Mouse (Mus musculus): ENCODE measurements around the gene Ebi3. TPM values are rescaled to one million over a fixed set of nuclear protein-coding genes. Genes with fewer than 3 reads are reported as not detected.
"Not testable (repeated sequence)": the region's sequence is repeated elsewhere in the genome, so short reads cannot be mapped to it uniquely, and the experiment has no call there.

Gene Ebi3
- 1 to 10 TPM in 1 of 2 experiments, under 1 TPM in 1; 0.78 to 1.6 TPM for total RNA-seq (2021)

GRCm38 (mm10) chr17:55952447-55953027, at the start of gene Ebi3:
Ebi3 (plus strand) TSS chr17:55952640.
- DNase-seq = no peak
- intact Hi-C loops (cut with DNase I) = no loop called here

- intact Hi-C loops (cut with DNase I) = no loop called here
- DNase-seq = no peak
Observed at GRCm38 (mm10) chr17:55903087-55903486, 49.4 kb upstream of the Ebi3 start.

GRCm38 (mm10) chr17:55903687-55904086, 48.8 kb upstream of the Ebi3 start:
- intact Hi-C loops (cut with DNase I) = no loop called here
- no peak for DNase-seq

GRCm38 (mm10) chr17:55904131-55904530, 48.3 kb upstream of the Ebi3 start:
- intact Hi-C loops (cut with DNase I) = no loop called here
- no peak for DNase-seq

GRCm38 (mm10) chr17:55906669-55907068, 45.8 kb upstream of the Ebi3 start:
- no peak for DNase-seq
- intact Hi-C loops (cut with DNase I) = no loop called here

GRCm38 (mm10) chr17:55931553-55932502, 20.6 kb upstream of the Ebi3 start:
- DNase-seq = peak; percentile 37
- intact Hi-C loops (cut with DNase I) = no loop called here

- DNase-seq = no peak
- intact Hi-C loops (cut with DNase I) = no loop called here
Observed at GRCm38 (mm10) chr17:55932635-55933034, 19.8 kb upstream of the Ebi3 start.

GRCm38 (mm10) chr17:55933191-55933590, 19.2 kb upstream of the Ebi3 start:
- no peak for DNase-seq
- intact Hi-C loops (cut with DNase I) = no loop called here

GRCm38 (mm10) chr17:55944387-55944865, 8.0 kb upstream of the Ebi3 start:
- DNase-seq = not testable (repeated sequence)
- intact Hi-C loops (cut with DNase I) = loop anchor here (5.0 kb wide), 1 partner anchor 242 kb away; no protein-coding TSS in a partner anchor

GRCm38 (mm10) chr17:55944866-55945682, 7.4 kb upstream of the Ebi3 start:
- DNase-seq = peak; percentile 90 to 91
- intact Hi-C loops (cut with DNase I) = loop anchor here (5.0 kb wide), 1 partner anchor 243 kb away; no protein-coding TSS in a partner anchor

- DNase-seq = no peak
- intact Hi-C loops (cut with DNase I) = loop anchor here (1.0 kb wide), 1 partner anchor 55 kb away; no protein-coding TSS in a partner anchor
Observed at GRCm38 (mm10) chr17:55945696-55946095, 6.7 kb upstream of the Ebi3 start.

- intact Hi-C loops (cut with DNase I) = no loop called here
- no peak for DNase-seq
Observed at GRCm38 (mm10) chr17:55948647-55949046, 3.8 kb upstream of the Ebi3 start.

- DNase-seq = no peak
- intact Hi-C loops (cut with DNase I) = no loop called here
Observed at GRCm38 (mm10) chr17:55949400-55949799, 3.0 kb upstream of the Ebi3 start, which contains the start of gene Zfp119b. Zfp119b (minus strand) TSS chr17:55949500.

GRCm38 (mm10) chr17:55950601-55951000, 1.8 kb upstream of the Ebi3 start:
- intact Hi-C loops (cut with DNase I) = no loop called here
- DNase-seq = no peak

- DNase-seq = no peak
- intact Hi-C loops (cut with DNase I) = no loop called here
Observed at GRCm38 (mm10) chr17:55952041-55952440, 399 bp upstream of the Ebi3 start.

GRCm38 (mm10) chr17:55953751-55954150, 1.3 kb downstream of the Ebi3 start:
- intact Hi-C loops (cut with DNase I) = no loop called here

GRCm38 (mm10) chr17:55954229-55954628, 1.8 kb downstream of the Ebi3 start:
- intact Hi-C loops (cut with DNase I) = no loop called here
- DNase-seq = no peak

More at GRCm38 (mm10) chr17:55953751-55954150, 1.3 kb downstream of the Ebi3 start:
- no peak for DNase-seq

- peak in 1 of 2 experiments; percentile 24 for DNase-seq
- intact Hi-C loops (cut with DNase I) = loop anchor here (2.0 to 5.0 kb wide), 4 partner anchors 51 to 295 kb away; partner anchors contain the start of genes Mpnd, Sh3gl1 and Stap2
Observed at GRCm38 (mm10) chr17:55956129-55956528, 3.7 kb downstream of the Ebi3 start.

GRCm38 (mm10) chr17:55956591-55956990, 4.2 kb downstream of the Ebi3 start:
- peak in 1 of 2 experiments; percentile 1 for DNase-seq
- intact Hi-C loops (cut with DNase I) = loop anchor here (2.0 to 5.0 kb wide), 4 partner anchors 51 to 294 kb away; partner anchors contain the start of genes Mpnd, Sh3gl1 and Stap2

GRCm38 (mm10) chr17:55957168-55957567, 4.7 kb downstream of the Ebi3 start:
- intact Hi-C loops (cut with DNase I) = loop anchor here (2.0 to 5.0 kb wide), 4 partner anchors 50 to 294 kb away; partner anchors contain the start of genes Mpnd, Sh3gl1 and Stap2
- DNase-seq = peak; percentile 71 to 83

Data from heart, postnatal 36 days (tissue).